Mouse (Mus musculus): Measurements from ENCODE around the gene A4galt.

- TF ChIP-seq TAL1 (IDR thresholded peaks at IDR 0.05; ENCODE audit: low read length) (no peak), GATA1 (IDR thresholded peaks at IDR 0.05; ENCODE audit: low read length) (no peak)
Observed at GRCm38 (mm10) chr15:83255944-83256343, 4.4 kb upstream of the A4galt start.

Data from erythroblast, embryonic 14.5 days (primary cell).